Mouse (Mus musculus): ENCODE data around the gene Ino80. TPM values are rescaled to one million over a fixed set of nuclear protein-coding genes. Genes with fewer than 3 reads are reported as not detected.

Gene Ino80
- polyA plus RNA-seq, 1 experiment from 2014 or later: 1.4 TPM

DNA sequence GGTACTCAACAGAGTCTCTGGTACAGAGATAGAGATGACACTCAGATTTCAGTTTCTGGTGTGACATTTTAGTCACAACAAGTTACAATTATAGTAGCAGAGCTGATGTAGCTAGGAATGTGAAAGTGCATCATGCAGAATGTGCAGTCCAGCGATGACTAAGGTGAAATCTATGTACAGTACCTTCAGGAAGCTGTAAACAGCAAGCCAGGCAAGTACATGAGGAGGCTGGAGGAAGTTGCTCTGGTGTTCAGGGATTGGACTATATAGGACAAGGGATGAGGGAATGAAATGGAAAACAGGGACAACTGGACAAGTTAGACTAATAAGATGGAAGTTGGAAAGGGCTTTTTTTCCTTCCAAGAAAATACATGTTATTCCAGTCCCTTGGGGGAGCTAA, 89.2 kb downstream of the Ino80 start:
- H3K36me3 ChIP-seq (replicated peaks): peaks cover 45% of the 10 kb centered on the region
- H3K9ac ChIP-seq: no peak overlapping the region
- no peak overlapping the region for H3K4me2 ChIP-seq
- H3K27ac ChIP-seq (replicated peaks): no peak overlapping the region
- no peaks in the 10 kb centered on the region for H3K9me3 ChIP-seq (replicated peaks)
- no peak overlapping the region for H3K4me3 ChIP-seq (replicated peaks)
- ATAC-seq (ENCODE audit: insufficient read depth): no peak
- WGBS (ENCODE audit: insufficient replicate concordance): 67% methylated on average over 1 of the region's 1 CpGs
- no peaks in the 10 kb centered on the region for H3K27me3 ChIP-seq
- H3K4me1 ChIP-seq (replicated peaks): no peaks in the 10 kb centered on the region

DNA sequence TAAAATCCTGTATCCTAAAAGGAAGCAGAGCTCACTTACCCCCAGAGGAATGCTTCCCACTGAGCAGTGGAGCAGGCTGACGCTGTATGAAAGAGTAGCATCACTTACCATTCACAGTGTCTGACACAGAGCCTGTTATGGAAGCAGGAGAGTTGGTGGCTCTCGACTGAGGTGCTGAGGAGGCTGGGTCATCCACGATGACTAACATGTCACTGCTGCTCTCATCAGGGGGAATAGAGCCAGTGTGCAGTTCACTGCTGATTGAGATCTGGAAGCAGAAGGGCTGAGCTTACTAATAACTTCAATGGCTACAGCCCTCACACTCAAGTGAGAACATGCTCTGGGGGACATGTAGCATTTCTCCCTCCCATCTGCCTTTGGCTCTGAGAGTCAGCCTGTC, 98.0 kb downstream of the Ino80 start:
- Histone ChIP-seq H3K9ac (no peak overlapping the region), H3K4me3 (replicated peaks) (no peak overlapping the region), H3K27ac (replicated peaks) (no peak overlapping the region), H3K4me1 (replicated peaks) (no peaks in the 10 kb centered on the region), H3K4me2 (no peak overlapping the region), H3K9me3 (replicated peaks) (no peaks in the 10 kb centered on the region), H3K27me3 (no peaks in the 10 kb centered on the region), H3K36me3 (replicated peaks) (peaks cover 84% of the 10 kb centered on the region)
- WGBS (ENCODE audit: insufficient replicate concordance): 78% methylated on average over 3 of the region's 3 CpGs
- no peak for ATAC-seq (ENCODE audit: insufficient read depth)

DNA sequence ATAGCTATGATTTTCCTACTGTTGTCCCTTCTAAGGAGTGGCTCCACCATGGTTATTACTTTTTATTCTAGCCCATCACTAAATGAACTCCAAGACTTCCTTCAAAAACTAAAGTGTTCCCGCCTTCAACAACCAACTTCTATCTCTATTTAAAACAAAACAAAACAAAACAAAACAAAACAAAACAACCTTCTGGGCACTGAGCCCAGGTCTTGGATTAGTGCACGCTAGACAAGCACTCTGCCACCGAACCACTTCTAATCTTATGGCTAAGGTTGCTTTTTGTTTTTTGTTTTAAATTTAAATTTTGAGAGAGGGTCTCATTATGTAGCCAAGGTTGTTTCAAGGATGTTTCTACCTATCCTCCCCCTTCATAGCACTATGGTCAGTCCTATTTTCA, 99.7 kb downstream of the Ino80 start:
- no peak for ATAC-seq (ENCODE audit: insufficient read depth)
- no peak overlapping the region for H3K27ac ChIP-seq (replicated peaks)
- no peak overlapping the region for H3K4me3 ChIP-seq (replicated peaks)
- WGBS (ENCODE audit: insufficient replicate concordance): 83% methylated on average over 3 of the region's 3 CpGs
- H3K36me3 ChIP-seq (replicated peaks): peaks cover 92% of the 10 kb centered on the region
- H3K27me3 ChIP-seq: no peaks in the 10 kb centered on the region
- no peaks in the 10 kb centered on the region for H3K4me1 ChIP-seq (replicated peaks)
- H3K9me3 ChIP-seq (replicated peaks): no peaks in the 10 kb centered on the region
- H3K9ac ChIP-seq: no peak overlapping the region
- no peak overlapping the region for H3K4me2 ChIP-seq

DNA sequence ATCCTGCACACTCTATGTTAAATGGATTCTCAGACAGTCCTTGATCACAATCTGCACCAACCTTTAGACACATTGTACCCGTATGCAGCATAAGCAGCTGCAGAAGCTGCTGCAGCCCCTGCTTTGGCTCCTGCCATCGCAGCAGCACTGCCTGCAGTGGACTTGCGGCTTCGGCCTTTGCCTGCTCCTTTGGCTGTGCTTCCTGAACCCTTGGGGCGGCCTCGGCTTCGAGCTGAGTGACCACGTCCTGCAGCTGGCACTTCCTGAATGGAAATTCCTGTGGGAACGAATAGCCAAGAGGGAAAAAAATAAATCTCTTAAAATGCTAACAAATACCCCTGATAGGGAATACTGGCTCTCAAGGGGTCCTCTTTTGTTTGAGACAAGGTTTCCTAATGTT, 100.2 kb downstream of the Ino80 start:
- Histone ChIP-seq H3K36me3 (replicated peaks) (peaks cover 94% of the 10 kb centered on the region), H3K4me1 (replicated peaks) (no peaks in the 10 kb centered on the region), H3K4me3 (replicated peaks) (no peak overlapping the region), H3K27ac (replicated peaks) (no peak overlapping the region), H3K9ac (no peak overlapping the region), H3K4me2 (no peak overlapping the region), H3K27me3 (no peaks in the 10 kb centered on the region), H3K9me3 (replicated peaks) (no peaks in the 10 kb centered on the region)
- 69% methylated on average over 9 of the region's 9 CpGs for WGBS (ENCODE audit: insufficient replicate concordance)
- ATAC-seq (ENCODE audit: insufficient read depth): no peak

DNA sequence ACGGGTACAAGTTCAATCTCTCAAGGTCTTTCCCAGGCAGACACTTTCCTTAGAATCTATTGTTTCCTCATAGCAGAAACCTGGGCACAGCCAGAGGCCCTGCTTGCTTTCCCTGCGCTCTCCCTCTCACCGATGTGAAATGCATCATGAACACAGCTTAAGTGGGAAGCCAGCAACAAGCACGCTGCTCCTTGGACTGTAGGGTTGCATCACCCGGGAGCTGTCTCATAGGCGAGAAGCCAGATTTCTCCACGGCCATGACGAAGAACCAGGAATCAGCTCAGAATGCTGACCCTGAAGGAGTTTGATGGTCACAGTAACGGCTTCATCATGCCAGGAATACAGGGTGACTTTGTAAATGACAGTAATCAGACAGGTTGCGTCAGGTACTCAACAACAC, 107.4 kb downstream of the Ino80 start:
- no peak for ATAC-seq (ENCODE audit: insufficient read depth)
- H3K36me3 ChIP-seq (replicated peaks): peaks cover 41% of the 10 kb centered on the region
- H3K4me2 ChIP-seq: no peak overlapping the region
- H3K4me1 ChIP-seq (replicated peaks): no peaks in the 10 kb centered on the region
- 82% methylated on average over 10 of the region's 10 CpGs for WGBS (ENCODE audit: insufficient replicate concordance)
- H3K27ac ChIP-seq (replicated peaks): no peak overlapping the region
- no peaks in the 10 kb centered on the region for H3K27me3 ChIP-seq
- H3K4me3 ChIP-seq (replicated peaks): no peak overlapping the region
- no peaks in the 10 kb centered on the region for H3K9me3 ChIP-seq (replicated peaks)
- H3K9ac ChIP-seq: no peak overlapping the region

DNA sequence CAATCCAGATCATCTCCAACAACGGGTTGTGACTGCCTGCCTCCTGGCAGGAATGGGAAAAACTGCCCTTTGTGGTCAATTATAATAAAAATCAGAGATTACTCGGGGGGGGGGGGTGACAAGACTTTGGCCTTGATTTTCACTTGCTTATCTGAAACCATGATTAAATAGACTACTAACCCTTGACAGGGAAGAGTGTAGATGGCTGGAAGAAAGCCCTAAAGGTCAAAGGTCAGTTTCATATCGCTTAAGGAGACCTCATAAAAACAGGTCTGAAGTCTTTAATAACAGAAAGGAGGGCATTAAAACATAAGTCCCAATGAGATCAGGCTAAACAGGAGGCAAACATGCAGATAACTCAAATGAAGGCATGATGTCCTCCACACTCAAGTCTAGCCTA, 110.1 kb downstream of the Ino80 start:
- WGBS (ENCODE audit: insufficient replicate concordance): 67% methylated on average over 3 of the region's 3 CpGs

DNA sequence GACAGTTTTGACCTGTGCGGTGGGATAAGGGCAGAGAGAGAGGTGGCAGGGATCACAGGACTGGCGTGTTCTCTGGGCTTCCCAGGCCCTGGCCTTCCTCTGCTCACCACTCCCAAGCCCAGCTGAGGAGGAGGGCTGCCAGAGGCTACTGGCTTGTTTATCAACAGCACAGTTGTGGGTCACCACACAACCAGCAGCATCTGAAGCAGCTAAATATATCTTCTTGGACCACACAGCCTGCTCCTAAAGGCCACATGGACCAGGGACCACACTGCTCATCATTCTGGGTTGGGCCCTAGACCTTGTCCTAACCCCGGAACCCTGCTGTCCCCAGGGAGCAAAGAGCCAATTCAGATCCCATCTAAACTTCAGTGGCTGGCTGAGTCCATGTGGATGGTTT, 112.5 kb downstream of the Ino80 start:
- ATAC-seq (ENCODE audit: insufficient read depth): no peak
- WGBS (ENCODE audit: insufficient replicate concordance): 58% methylated on average over 3 of the region's 3 CpGs
- H3K4me2 ChIP-seq: no peak overlapping the region
- no peaks in the 10 kb centered on the region; the same call in 1 of the 2 replicates for H3K36me3 ChIP-seq (replicated peaks)
- H3K4me3 ChIP-seq (replicated peaks): no peak overlapping the region
- no peak overlapping the region for H3K9ac ChIP-seq
- H3K27ac ChIP-seq (replicated peaks): no peak overlapping the region
- H3K9me3 ChIP-seq (replicated peaks): no peaks in the 10 kb centered on the region
- H3K4me1 ChIP-seq (replicated peaks): no peaks in the 10 kb centered on the region
- no peaks in the 10 kb centered on the region for H3K27me3 ChIP-seq

More for the DNA sequence above, 110.1 kb downstream of the Ino80 start:
- Histone ChIP-seq H3K4me1 (replicated peaks) (no peaks in the 10 kb centered on the region), H3K27ac (replicated peaks) (no peak overlapping the region), H3K4me3 (replicated peaks) (no peak overlapping the region), H3K9ac (no peak overlapping the region), H3K4me2 (no peak overlapping the region), H3K27me3 (no peaks in the 10 kb centered on the region), H3K36me3 (replicated peaks) (peaks cover 15% of the 10 kb centered on the region), H3K9me3 (replicated peaks) (no peaks in the 10 kb centered on the region)
- ATAC-seq (ENCODE audit: insufficient read depth): no peak

DNA sequence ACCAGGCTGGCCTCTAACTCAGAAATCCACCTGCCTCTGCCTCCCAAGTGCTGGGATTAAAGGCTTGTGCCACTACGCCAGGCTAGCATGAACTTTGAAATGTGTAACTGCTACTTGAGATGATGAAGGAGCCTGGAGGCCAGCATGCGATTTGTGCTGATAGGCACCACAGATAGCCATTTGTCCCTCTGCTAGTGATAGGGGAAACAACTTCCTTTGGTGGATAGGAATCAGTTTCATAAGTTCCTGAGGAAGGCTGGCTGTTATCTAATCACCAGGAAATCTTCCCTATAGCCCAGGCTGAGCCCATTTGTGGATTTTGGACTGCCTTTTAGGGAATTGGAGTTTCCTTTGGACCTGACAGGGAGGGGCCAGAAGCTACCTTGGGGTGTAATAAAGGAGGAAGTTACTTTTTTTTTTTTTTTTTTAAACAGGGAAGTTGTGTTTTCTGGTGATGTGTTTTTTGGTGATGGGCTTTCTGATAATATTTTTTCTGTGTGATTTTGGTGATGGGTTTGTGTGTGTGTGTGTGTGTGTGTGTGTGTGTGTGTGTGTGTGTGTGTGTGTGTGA, 117.7 kb downstream of the Ino80 start:
- no peaks in the 10 kb centered on the region for H3K36me3 ChIP-seq (replicated peaks)
- no peak overlapping the region for H3K4me3 ChIP-seq (replicated peaks)
- 0 out of 2 replicates have a peak overlapping the region, but pooled peaks have one; percentile 29 for H3K27ac ChIP-seq (replicated peaks)
- H3K9me3 ChIP-seq (replicated peaks): no peaks in the 10 kb centered on the region
- H3K4me1 ChIP-seq (replicated peaks): 0 out of 2 replicates have a peak, but pooled peaks cover 8% of the 10 kb centered on the region
- H3K27me3 ChIP-seq: no peaks in the 10 kb centered on the region
- no peak overlapping the region for H3K4me2 ChIP-seq
- 22% methylated on average over 2 of the region's 2 CpGs for WGBS (ENCODE audit: insufficient replicate concordance)
- H3K9ac ChIP-seq: no peak overlapping the region
- ATAC-seq (ENCODE audit: insufficient read depth): no peak

DNA sequence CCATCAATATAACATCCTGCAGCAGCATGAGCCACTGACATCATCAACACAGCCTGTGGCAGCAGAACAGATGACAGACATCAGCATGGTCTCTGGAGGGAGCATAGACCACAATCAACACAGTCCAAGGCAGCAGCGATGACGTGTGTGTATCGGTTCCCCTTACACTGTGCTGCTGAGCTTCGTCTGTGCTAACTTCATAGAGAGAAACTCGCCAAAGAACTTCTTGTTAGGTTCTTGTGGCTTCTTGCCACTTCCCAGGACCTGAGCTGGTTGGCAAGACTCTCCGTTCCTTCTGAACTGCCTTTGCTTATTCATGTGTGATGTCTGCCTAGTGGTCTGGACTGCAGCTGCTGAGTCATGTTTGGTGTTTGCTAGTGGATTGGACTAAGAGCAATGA, 119.2 kb downstream of the Ino80 start:
- Histone ChIP-seq H3K36me3 (replicated peaks) (peaks cover 5% of the 10 kb centered on the region; the same call in 1 of the 2 replicates), H3K9ac (no peak overlapping the region), H3K27ac (replicated peaks) (no peak overlapping the region), H3K4me3 (replicated peaks) (no peak overlapping the region), H3K4me1 (replicated peaks) (0 out of 2 replicates have a peak, but pooled peaks cover 8% of the 10 kb centered on the region), H3K9me3 (replicated peaks) (no peaks in the 10 kb centered on the region), H3K27me3 (peaks cover 4% of the 10 kb centered on the region; the same call in 1 of the 2 replicates), H3K4me2 (no peak overlapping the region)
- no peak for ATAC-seq (ENCODE audit: insufficient read depth)
- WGBS (ENCODE audit: insufficient replicate concordance): 54% methylated on average over 6 of the region's 6 CpGs

DNA sequence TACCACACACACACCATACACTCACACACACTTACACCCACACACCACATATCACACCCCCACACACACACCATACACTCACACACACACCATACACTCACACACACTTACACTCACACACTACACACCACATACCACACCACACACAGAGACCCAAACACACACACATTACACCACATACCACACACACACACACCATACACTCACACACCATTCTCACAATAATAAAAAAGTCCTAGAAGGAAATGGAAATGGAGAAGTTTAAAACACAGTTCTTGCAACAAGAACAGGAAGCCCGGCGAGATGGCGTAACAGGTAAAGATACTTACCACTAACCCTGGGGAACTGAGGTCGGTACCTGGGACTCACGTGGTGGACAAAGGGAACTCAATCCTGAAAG, 120.7 kb downstream of the Ino80 start:
- WGBS (ENCODE audit: insufficient replicate concordance): 46% methylated on average over 5 of the region's 5 CpGs
- H3K9ac ChIP-seq: no peak overlapping the region
- ATAC-seq (ENCODE audit: insufficient read depth): no peak
- no peak overlapping the region for H3K4me3 ChIP-seq (replicated peaks)
- peaks cover 11% of the 10 kb centered on the region; the same call in 1 of the 2 replicates for H3K36me3 ChIP-seq (replicated peaks)
- no peak overlapping the region for H3K4me2 ChIP-seq
- no peaks in the 10 kb centered on the region for H3K9me3 ChIP-seq (replicated peaks)
- H3K27ac ChIP-seq (replicated peaks): no peak overlapping the region
- H3K27me3 ChIP-seq: peaks cover 12% of the 10 kb centered on the region
- 0 out of 2 replicates have a peak, but pooled peaks cover 8% of the 10 kb centered on the region for H3K4me1 ChIP-seq (replicated peaks)

DNA sequence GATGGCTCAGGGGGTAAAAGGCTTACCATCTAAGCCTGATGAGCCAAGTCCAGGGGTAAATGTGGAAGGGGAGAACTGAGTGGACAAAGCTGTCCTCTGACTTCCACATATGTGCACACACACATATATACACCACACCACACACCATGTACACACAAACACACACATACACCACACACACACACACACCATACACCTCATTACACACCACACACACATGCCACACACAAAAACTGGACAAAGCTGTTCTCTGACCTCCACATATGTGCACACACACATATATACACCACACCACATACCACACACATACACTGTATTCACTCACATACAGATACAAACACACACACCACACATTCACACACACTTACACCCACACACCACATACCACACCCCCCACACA, 121.2 kb downstream of the Ino80 start:
- ATAC-seq (ENCODE audit: insufficient read depth): no peak
- H3K27ac ChIP-seq (replicated peaks): no peak overlapping the region
- no peaks in the 10 kb centered on the region for H3K9me3 ChIP-seq (replicated peaks)
- no peak overlapping the region for H3K4me3 ChIP-seq (replicated peaks)
- H3K4me1 ChIP-seq (replicated peaks): peaks cover 13% of the 10 kb centered on the region; the same call in 1 of the 2 replicates
- H3K9ac ChIP-seq: no peak overlapping the region
- H3K4me2 ChIP-seq: no peak overlapping the region
- peaks cover 17% of the 10 kb centered on the region for H3K27me3 ChIP-seq
- peaks cover 11% of the 10 kb centered on the region; the same call in 1 of the 2 replicates for H3K36me3 ChIP-seq (replicated peaks)

DNA sequence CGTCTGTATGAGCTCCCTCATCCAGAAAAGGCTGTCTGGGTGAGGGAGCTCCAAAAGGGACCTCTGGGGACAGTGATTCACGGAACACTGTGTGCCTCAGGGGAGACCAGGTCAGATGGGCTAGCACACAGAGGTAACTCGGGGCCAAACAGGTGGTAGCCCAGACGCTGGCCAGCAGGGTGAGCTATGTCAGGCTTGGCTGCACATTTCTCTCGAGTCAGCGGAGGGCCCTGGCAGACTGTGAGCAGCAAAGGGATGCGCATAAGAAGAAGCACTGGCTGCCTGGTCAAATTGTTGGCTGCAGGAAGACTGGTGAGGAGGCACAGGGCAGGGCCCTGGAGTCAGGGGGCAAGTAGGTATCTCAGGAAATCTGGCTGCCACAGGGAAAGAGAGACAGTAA, 121.8 kb downstream of the Ino80 start:
- no peak overlapping the region for H3K27ac ChIP-seq (replicated peaks)
- peaks cover 18% of the 10 kb centered on the region for H3K4me1 ChIP-seq (replicated peaks)
- 44% methylated on average over 7 of the region's 7 CpGs for WGBS (ENCODE audit: insufficient replicate concordance)
- no peak for ATAC-seq (ENCODE audit: insufficient read depth)
- peaks cover 11% of the 10 kb centered on the region; the same call in 1 of the 2 replicates for H3K36me3 ChIP-seq (replicated peaks)
- peaks cover 24% of the 10 kb centered on the region for H3K27me3 ChIP-seq
- H3K9me3 ChIP-seq (replicated peaks): no peaks in the 10 kb centered on the region
- H3K4me2 ChIP-seq: no peak overlapping the region
- H3K4me3 ChIP-seq (replicated peaks): no peak overlapping the region
- H3K9ac ChIP-seq: no peak overlapping the region

All from liver, embryonic 15.5 days (tissue).